In genomic region chr6:143141624-143142592, GRCm38 (mm10) we compare ENCODE assay signal across 7 mouse cellular contexts. TPM values are rescaled to one million over a fixed set of nuclear protein-coding genes. Genes with fewer than 3 reads are reported as not detected.
DNase-seq lines count a peak whose midpoint lies in the region; ATAC-seq and TF ChIP-seq lines count a peak whose summit lies in the region.
"Not testable (repeated sequence)": the region's sequence is repeated elsewhere in the genome, so short reads cannot be mapped to it uniquely, and the experiment has no call there.

No protein-coding gene starts in this region.

- peak overlapping the region; percentile 98 for H3K27ac ChIP-seq in ES-E14 (ENCODE audit: insufficient read depth, low read depth, low read length, poor library complexity, severe bottlenecking)
- H3K27ac ChIP-seq in intestine, embryonic 16.5 days (ENCODE audit: low read length): peak overlapping the region; percentile 73
- not testable (repeated sequence) for H3K27ac ChIP-seq in limb, embryonic 10.5 days

- 68% methylated on average over 9 of the region's 10 CpGs for WGBS in intestine, embryonic 16.5 days
- WGBS in limb, embryonic 10.5 days: 81% methylated on average over 10 of the region's 10 CpGs

- H3K9me3 ChIP-seq in ES-E14 (ENCODE audit: control insufficient read depth, insufficient read depth, low read depth, low read length); intestine, embryonic 16.5 days (ENCODE audit: control insufficient read depth, low read length); limb, embryonic 10.5 days (replicated peaks): not testable (repeated sequence)

- DNase-seq in ES-E14 (ENCODE audit: low read depth, low spot score): peak; percentile 92
- peak; percentile 98 for DNase-seq in ZHBTc4 (ENCODE audit: low read depth, low spot score)
- DNase-seq in kidney, adult 18-20 months: peak; percentile 58
- DNase-seq in kidney, adult 9 months: peak; percentile 71
- peak; percentile 67 for DNase-seq in kidney, postnatal 14 days
- DNase-seq in limb, embryonic 10.5 days (ENCODE audit: low spot score): peak; percentile 17

- H3K4me1 ChIP-seq in ES-E14 (ENCODE audit: control insufficient read depth in 2 of 2, insufficient read depth in 2 of 2, low read length in 2 of 2, poor library complexity in 1 of 2): peaks cover 13 to 41% of the 10 kb centered on the region in 2 experiments
- not testable (repeated sequence) for H3K4me1 ChIP-seq in intestine, embryonic 16.5 days (ENCODE audit: control insufficient read depth, insufficient read depth, low read length)
- H3K4me1 ChIP-seq in limb, embryonic 10.5 days: peaks cover 13% of the 10 kb centered on the region

- in situ Hi-C loops in ES-E14 (cut with MboI; ENCODE audit: low sequenced_read_pairs in 2 of 2, unreplicated experiment in 2 of 2): not testable (repeated sequence)

- not testable (repeated sequence) for H3K4me3 ChIP-seq in ES-E14 (ENCODE audit: insufficient read depth in 1 of 2, low read depth in 1 of 2, low read length in 2 of 2, poor library complexity in 1 of 2, severe bottlenecking in 1 of 2); intestine, embryonic 16.5 days (ENCODE audit: low read length); limb, embryonic 10.5 days

- not testable (repeated sequence) for H3K36me3 ChIP-seq in ES-E14 (ENCODE audit: control insufficient read depth, insufficient read depth, low read length, poor library complexity, severe bottlenecking); intestine, embryonic 16.5 days (ENCODE audit: control insufficient read depth, insufficient read depth, low read length); limb, embryonic 10.5 days

- not testable (repeated sequence) for H3K4me2 ChIP-seq in intestine, embryonic 16.5 days (ENCODE audit: low read depth, low read length)

- H3K27me3 ChIP-seq in intestine, embryonic 16.5 days (replicated peaks; ENCODE audit: control insufficient read depth, insufficient read depth, low read length); limb, embryonic 10.5 days (ENCODE audit: low read depth, poor library complexity, severe bottlenecking): not testable (repeated sequence)

- ATAC-seq in intestine, embryonic 16.5 days: peak; percentile 61

- not testable (repeated sequence) for H3K9ac ChIP-seq in ES-E14 (ENCODE audit: insufficient read depth, low read depth, low read length, poor library complexity, severe bottlenecking); intestine, embryonic 16.5 days (ENCODE audit: low read depth, low read length)

TF ChIP-seq in ES-E14, 5 proteins besides CTCF, POLR2A, EP300 and RAD21:
- TF ChIP-seq ZNF384 (IDR thresholded peaks at IDR 0.05; ENCODE audit: low read depth, low read length) (peak; percentile 96), MAFK (IDR thresholded peaks at IDR 0.05; ENCODE audit: insufficient read depth, low read depth, low read length) (peak; percentile 100)
TF ChIP-seq in ES-E14: peak in this region for 2; not testable (repeated sequence) for 3.

RNA-seq across cellular contexts. Expression of gene Etnk1, which starts 25.1 kb away (rescaled TPM):
- 75.7 and 82.5 TPM in 2 replicates for total RNA-seq in ES-E14 (2012; rRNA removed)
- 12.6 and 16.4 TPM in 2 replicates for polyA plus RNA-seq in intestine, embryonic 16.5 days (2015; fragmentation: Nextera tagmentation; extraction: Ambion mirVana)
- polyA plus RNA-seq in limb, embryonic 10.5 days (2016; fragmentation: Nextera tagmentation; extraction: Ambion mirVana): 20.9 and 21.2 TPM in 2 replicates

RNA-seq across cellular contexts. Expression of gene C2cd5, which starts 42.0 kb away (rescaled TPM):
- 26.5 and 36.7 TPM in 2 replicates for total RNA-seq in ES-E14 (2012; rRNA removed)
- polyA plus RNA-seq in intestine, embryonic 16.5 days (2015; fragmentation: Nextera tagmentation; extraction: Ambion mirVana): 19.8 and 20.1 TPM in 2 replicates
- 45.3 and 46.1 TPM in 2 replicates for polyA plus RNA-seq in limb, embryonic 10.5 days (2016; fragmentation: Nextera tagmentation; extraction: Ambion mirVana)

Comparison
In these comparisons a context has a peak if more than half of its experiments do, and no peak if none do; other contexts are left out.
1. DNase-seq: peak in every context shown above with its lines; median percentile 98 in ZHBTc4; 92 in ES-E14; 71 in kidney, adult 9 months; 67 in kidney, postnatal 14 days; 58 in kidney, adult 18-20 months; 17 in limb, embryonic 10.5 days.